Mouse (Mus musculus) C2C12 (cell line): Measurements from ENCODE around the gene Tollip.

Experiments
- CEBPB ChIP-seq: IDR thresholded peaks from one replicate; pipeline ENCODE4 v1.6.1; 2011; ENCODE audit warnings: low read depth, mild to moderate bottlenecking, control low read depth, moderate library complexity
- CTCF ChIP-seq: IDR thresholded peaks from one replicate; pipeline ENCODE4 v1.5.1; 2011; ENCODE audit not compliant: control insufficient read depth, insufficient read depth, insufficient read length
- MYOD1 ChIP-seq: IDR thresholded peaks from one replicate; pipeline ENCODE4 v1.6.1; 2011; ENCODE audit warnings: low read depth; ENCODE audit not compliant: control insufficient read depth, insufficient read length
- MYOG ChIP-seq: IDR thresholded peaks from one replicate; pipeline ENCODE4 v1.6.1; 2011; ENCODE audit not compliant: control insufficient read depth, insufficient read length; ENCODE audit errors: extremely low read depth

GRCm38 (mm10) chr7:141870553-141870952, 47.8 kb downstream of the Tollip start:
- TF ChIP-seq CTCF (no peak), MYOD1 (no peak), CEBPB (no peak), MYOG (no peak)
